Mouse (Mus musculus): ENCODE data around the gene Sgcg. TPM values are rescaled to one million over a fixed set of nuclear protein-coding genes. Genes with fewer than 3 reads are reported as not detected.
A peak's percentile ranks its signal among the peaks of the same experiment; 100 is the strongest.

Gene Sgcg
- polyA plus RNA-seq, 1 experiment from 2014 or later: 0.76 TPM

DNA sequence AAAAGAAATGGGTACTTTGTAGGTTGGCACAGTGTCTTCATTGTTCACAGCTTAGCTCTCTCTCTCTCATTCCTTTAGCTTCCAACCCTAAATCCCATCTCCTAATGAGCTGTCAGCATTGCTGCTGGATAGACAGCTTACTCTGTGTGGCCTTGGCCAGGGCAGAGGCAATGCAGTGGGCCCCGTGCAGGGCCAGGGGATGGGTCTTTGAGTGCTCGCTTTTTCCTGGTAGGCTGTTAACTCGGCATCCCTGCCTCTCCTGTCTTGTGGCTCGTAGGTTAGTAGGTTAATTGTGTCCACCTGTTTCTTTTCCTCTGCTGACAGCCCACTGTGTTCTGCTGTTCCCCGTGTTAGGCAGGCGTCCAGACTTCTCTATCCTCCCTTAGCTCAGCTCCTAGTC lies 35.8 kb downstream of the Sgcg start:
- Histone ChIP-seq H3K27me3 (ENCODE audit: control insufficient read depth, insufficient read depth, low read length) (no peaks in the 10 kb centered on the region), H3K4me3 (ENCODE audit: low read length) (no peak overlapping the region), H3K9me3 (ENCODE audit: control insufficient read depth, low read length) (no peaks in the 10 kb centered on the region), H3K9ac (ENCODE audit: low read depth, low read length) (no peak overlapping the region), H3K27ac (ENCODE audit: low read depth, low read length) (no peak overlapping the region), H3K4me1 (ENCODE audit: control insufficient read depth, insufficient read depth, low read length) (no peaks in the 10 kb centered on the region), H3K36me3 (ENCODE audit: control insufficient read depth, insufficient read depth, low read length) (no peaks in the 10 kb centered on the region), H3K4me2 (replicated peaks; ENCODE audit: low read depth, low read length) (no peak overlapping the region)
- ATAC-seq (ENCODE audit: low FRiP score, low TSS enrichment): no peak; the same call in 1 of the 2 replicates
- WGBS: 21% methylated on average over 6 of the region's 6 CpGs

DNA sequence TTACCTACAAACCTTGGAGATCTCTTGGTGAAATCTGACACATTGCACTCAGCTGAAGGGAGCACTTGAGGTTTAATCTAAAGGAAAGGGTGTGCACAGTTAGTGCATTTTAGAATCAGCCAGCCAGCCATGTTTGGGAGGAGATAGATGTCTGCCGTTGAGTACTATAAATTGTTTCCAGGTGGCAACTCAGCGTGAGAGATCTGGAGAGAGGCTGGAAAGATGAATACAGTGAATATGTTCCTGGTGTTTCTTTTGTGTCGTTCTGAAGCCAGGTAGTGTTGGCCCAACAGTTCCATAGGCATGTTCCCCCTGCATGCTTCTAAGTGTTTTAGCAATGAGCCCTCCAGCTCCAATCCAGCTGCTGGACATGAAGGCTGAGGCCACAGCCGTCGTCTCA lies 37.1 kb downstream of the Sgcg start:
- H3K27me3 ChIP-seq (ENCODE audit: control insufficient read depth, insufficient read depth, low read length): no peaks in the 10 kb centered on the region
- H3K27ac ChIP-seq (ENCODE audit: low read depth, low read length): no peak overlapping the region
- no peak overlapping the region for H3K9ac ChIP-seq (ENCODE audit: low read depth, low read length)
- ATAC-seq (ENCODE audit: low FRiP score, low TSS enrichment): no peak
- no peaks in the 10 kb centered on the region for H3K36me3 ChIP-seq (ENCODE audit: control insufficient read depth, insufficient read depth, low read length)
- 79% methylated on average over 5 of the region's 5 CpGs for WGBS
- no peak overlapping the region for H3K4me3 ChIP-seq (ENCODE audit: low read length)
- H3K4me2 ChIP-seq (replicated peaks; ENCODE audit: low read depth, low read length): no peak overlapping the region
- H3K4me1 ChIP-seq (ENCODE audit: control insufficient read depth, insufficient read depth, low read length): no peaks in the 10 kb centered on the region
- no peaks in the 10 kb centered on the region for H3K9me3 ChIP-seq (ENCODE audit: control insufficient read depth, low read length)

DNA sequence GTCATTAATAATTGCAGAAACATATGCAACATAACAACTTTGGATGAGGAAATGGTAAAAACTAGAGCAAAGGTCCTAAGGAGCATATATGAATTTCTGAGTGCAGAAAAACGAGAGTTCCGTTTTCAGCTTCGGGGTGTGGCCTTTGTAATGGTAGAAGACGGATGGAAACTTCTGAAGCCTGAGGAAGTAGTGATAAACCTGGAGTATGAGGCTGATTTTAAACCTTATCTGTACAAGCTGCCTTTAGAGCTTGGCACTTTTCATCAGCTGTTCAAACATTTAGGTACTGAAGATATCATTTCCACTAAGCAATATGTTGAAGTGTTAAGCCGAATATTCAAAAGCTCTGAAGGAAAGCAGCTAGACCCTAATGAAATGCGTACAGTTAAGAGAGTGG lies 46.5 kb downstream of the Sgcg start:
- 89% methylated on average over 6 of the region's 6 CpGs for WGBS
- H3K4me3 ChIP-seq (ENCODE audit: low read length): no peak overlapping the region
- H3K4me1 ChIP-seq (ENCODE audit: control insufficient read depth, insufficient read depth, low read length): no peaks in the 10 kb centered on the region
- H3K36me3 ChIP-seq (ENCODE audit: control insufficient read depth, insufficient read depth, low read length): peaks cover 2% of the 10 kb centered on the region; the same call in 1 of the 2 replicates
- no peak overlapping the region for H3K9ac ChIP-seq (ENCODE audit: low read depth, low read length)
- H3K9me3 ChIP-seq (ENCODE audit: control insufficient read depth, low read length): no peaks in the 10 kb centered on the region
- no peaks in the 10 kb centered on the region for H3K27me3 ChIP-seq (ENCODE audit: control insufficient read depth, insufficient read depth, low read length)
- H3K4me2 ChIP-seq (replicated peaks; ENCODE audit: low read depth, low read length): no peak overlapping the region
- H3K27ac ChIP-seq (ENCODE audit: low read depth, low read length): no peak overlapping the region
- ATAC-seq (ENCODE audit: low FRiP score, low TSS enrichment): no peak

DNA sequence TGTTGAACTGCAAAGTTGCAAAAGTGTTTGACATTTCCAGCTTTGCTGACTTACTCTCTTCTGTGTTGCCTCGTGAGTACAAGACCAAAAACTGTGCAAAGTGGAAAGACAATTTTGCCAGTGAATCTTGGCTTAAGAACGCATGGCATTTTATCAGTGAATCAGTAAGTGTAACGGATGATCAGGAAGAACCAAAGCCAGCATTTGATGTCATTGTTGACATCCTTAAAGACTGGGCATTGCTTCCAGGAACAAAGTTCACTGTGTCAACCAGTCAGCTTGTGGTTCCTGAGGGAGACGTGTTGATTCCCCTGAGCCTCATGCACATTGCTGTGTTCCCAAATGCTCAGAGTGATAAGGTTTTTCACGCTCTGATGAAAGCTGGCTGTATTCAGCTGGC lies 48.2 kb downstream of the Sgcg start:
- peaks cover 5% of the 10 kb centered on the region; the same call in 1 of the 2 replicates for H3K36me3 ChIP-seq (ENCODE audit: control insufficient read depth, insufficient read depth, low read length)
- H3K4me2 ChIP-seq (replicated peaks; ENCODE audit: low read depth, low read length): no peak overlapping the region
- H3K4me1 ChIP-seq (ENCODE audit: control insufficient read depth, insufficient read depth, low read length): no peaks in the 10 kb centered on the region
- ATAC-seq (ENCODE audit: low FRiP score, low TSS enrichment): no peak
- WGBS: 93% methylated on average over 5 of the region's 5 CpGs
- no peak overlapping the region for H3K9ac ChIP-seq (ENCODE audit: low read depth, low read length)
- no peak overlapping the region for H3K4me3 ChIP-seq (ENCODE audit: low read length)
- H3K9me3 ChIP-seq (ENCODE audit: control insufficient read depth, low read length): no peaks in the 10 kb centered on the region
- no peak overlapping the region for H3K27ac ChIP-seq (ENCODE audit: low read depth, low read length)
- no peaks in the 10 kb centered on the region for H3K27me3 ChIP-seq (ENCODE audit: control insufficient read depth, insufficient read depth, low read length)

DNA sequence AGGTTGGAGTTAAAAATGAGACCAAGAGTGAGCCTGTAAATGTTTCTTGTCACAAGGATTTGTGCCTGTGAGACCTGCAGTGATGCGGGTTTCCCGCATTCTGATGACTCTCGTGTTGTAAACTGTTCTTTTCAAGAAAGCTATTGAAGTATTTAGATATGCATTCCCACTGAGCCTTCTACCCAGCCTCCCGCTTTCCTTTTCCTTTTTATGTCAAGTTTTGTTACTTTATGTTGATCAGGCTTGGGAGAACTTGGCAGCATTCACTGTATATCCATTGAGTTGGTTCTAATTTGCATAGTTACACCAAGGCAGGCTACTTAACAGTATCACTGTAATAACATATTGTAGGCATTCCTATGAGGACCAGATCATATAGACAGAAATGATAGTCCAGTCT lies 63.9 kb downstream of the Sgcg start:
- ATAC-seq (ENCODE audit: low FRiP score, low TSS enrichment): no peak
- Histone ChIP-seq H3K27ac (ENCODE audit: low read depth, low read length) (no peak overlapping the region), H3K4me1 (ENCODE audit: control insufficient read depth, insufficient read depth, low read length) (no peaks in the 10 kb centered on the region), H3K27me3 (ENCODE audit: control insufficient read depth, insufficient read depth, low read length) (no peaks in the 10 kb centered on the region), H3K4me2 (replicated peaks; ENCODE audit: low read depth, low read length) (no peak overlapping the region), H3K9me3 (ENCODE audit: control insufficient read depth, low read length) (no peaks in the 10 kb centered on the region), H3K4me3 (ENCODE audit: low read length) (no peak overlapping the region), H3K36me3 (ENCODE audit: control insufficient read depth, insufficient read depth, low read length) (peaks cover 12% of the 10 kb centered on the region; the same call in 1 of the 2 replicates), H3K9ac (ENCODE audit: low read depth, low read length) (no peak overlapping the region)
- 82% methylated on average over 4 of the region's 4 CpGs for WGBS

DNA sequence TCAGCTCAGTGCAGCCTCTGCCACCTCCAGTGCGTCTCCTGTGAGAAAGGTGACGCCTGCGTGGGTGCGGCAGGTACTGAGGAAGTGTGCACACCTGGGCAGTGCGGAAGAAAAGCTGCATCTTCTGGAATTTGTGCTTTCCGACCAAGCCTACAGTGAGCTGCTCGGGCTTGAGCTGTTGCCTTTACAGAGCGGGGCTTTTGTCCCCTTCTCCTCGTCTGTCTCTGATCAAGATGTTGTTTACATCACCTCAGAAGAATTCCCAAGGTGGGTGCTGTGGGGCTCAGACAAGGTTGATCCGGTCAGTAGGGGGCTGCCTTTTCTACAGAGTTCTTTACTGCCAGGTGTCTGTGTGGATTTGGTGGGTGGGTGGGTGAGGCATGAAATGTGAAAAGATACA lies 66.0 kb downstream of the Sgcg start:
- WGBS: 88% methylated on average over 10 of the region's 10 CpGs
- no peaks in the 10 kb centered on the region for H3K4me1 ChIP-seq (ENCODE audit: control insufficient read depth, insufficient read depth, low read length)
- H3K4me2 ChIP-seq (replicated peaks; ENCODE audit: low read depth, low read length): no peak overlapping the region
- H3K27me3 ChIP-seq (ENCODE audit: control insufficient read depth, insufficient read depth, low read length): no peaks in the 10 kb centered on the region
- H3K36me3 ChIP-seq (ENCODE audit: control insufficient read depth, insufficient read depth, low read length): peaks cover 12% of the 10 kb centered on the region; the same call in 1 of the 2 replicates
- H3K9me3 ChIP-seq (ENCODE audit: control insufficient read depth, low read length): no peaks in the 10 kb centered on the region
- H3K9ac ChIP-seq (ENCODE audit: low read depth, low read length): no peak overlapping the region
- no peak for ATAC-seq (ENCODE audit: low FRiP score, low TSS enrichment)
- no peak overlapping the region for H3K27ac ChIP-seq (ENCODE audit: low read depth, low read length)
- no peak overlapping the region for H3K4me3 ChIP-seq (ENCODE audit: low read length)

DNA sequence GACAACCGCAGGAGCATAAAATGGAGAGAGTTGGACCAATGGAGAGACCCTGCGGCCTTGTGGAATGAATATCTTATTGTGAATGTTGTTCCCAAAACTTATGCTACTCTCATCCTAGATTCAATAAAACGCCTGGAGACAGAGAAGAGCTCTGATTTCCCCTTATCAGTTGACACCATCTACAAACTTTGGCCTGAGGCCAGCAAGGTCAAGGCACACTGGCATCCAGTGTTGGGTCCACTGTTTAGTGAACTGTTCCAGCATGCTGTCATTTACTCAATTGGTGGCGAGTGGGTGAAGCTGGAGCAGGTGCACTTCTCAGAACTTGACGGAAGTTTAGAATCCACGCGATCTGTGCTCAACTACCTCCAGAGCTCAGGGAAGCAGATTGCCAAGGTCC lies 66.4 kb downstream of the Sgcg start:
- ATAC-seq (ENCODE audit: low FRiP score, low TSS enrichment): no peak
- H3K27me3 ChIP-seq (ENCODE audit: control insufficient read depth, insufficient read depth, low read length): no peaks in the 10 kb centered on the region
- no peak overlapping the region for H3K27ac ChIP-seq (ENCODE audit: low read depth, low read length)
- H3K4me1 ChIP-seq (ENCODE audit: control insufficient read depth, insufficient read depth, low read length): no peaks in the 10 kb centered on the region
- H3K9me3 ChIP-seq (ENCODE audit: control insufficient read depth, low read length): no peaks in the 10 kb centered on the region
- H3K36me3 ChIP-seq (ENCODE audit: control insufficient read depth, insufficient read depth, low read length): peaks cover 12% of the 10 kb centered on the region; the same call in 1 of the 2 replicates
- no peak overlapping the region for H3K4me3 ChIP-seq (ENCODE audit: low read length)
- no peak overlapping the region for H3K9ac ChIP-seq (ENCODE audit: low read depth, low read length)
- H3K4me2 ChIP-seq (replicated peaks; ENCODE audit: low read depth, low read length): no peak overlapping the region
- WGBS: 86% methylated on average over 7 of the region's 7 CpGs

DNA sequence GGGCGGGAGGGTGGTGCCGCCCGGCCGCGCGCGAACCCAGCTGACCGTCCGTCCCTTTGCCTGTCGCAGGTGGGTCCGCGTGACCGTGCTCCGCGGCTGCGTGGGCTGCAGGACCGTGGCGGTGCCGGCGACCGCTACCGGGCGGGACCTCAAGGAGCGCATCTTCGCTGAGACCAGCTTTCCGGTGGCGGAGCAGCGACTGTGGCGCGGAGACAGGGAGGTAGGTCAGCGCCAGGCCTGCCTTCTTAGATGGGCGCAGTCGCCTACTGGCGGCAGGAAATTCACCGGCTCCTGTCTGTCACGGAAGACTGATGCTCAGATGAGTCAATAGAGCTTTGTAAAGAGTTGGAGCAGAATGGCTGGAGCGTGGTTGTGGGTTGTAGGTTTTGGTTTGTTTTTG lies 85.1 kb downstream of the Sgcg start:
- no peaks in the 10 kb centered on the region for H3K9me3 ChIP-seq (ENCODE audit: control insufficient read depth, low read length)
- under 1% methylated on average over 37 of the region's 37 CpGs for WGBS
- H3K9ac ChIP-seq (ENCODE audit: low read depth, low read length): peak overlapping the region; percentile 70

DNA sequence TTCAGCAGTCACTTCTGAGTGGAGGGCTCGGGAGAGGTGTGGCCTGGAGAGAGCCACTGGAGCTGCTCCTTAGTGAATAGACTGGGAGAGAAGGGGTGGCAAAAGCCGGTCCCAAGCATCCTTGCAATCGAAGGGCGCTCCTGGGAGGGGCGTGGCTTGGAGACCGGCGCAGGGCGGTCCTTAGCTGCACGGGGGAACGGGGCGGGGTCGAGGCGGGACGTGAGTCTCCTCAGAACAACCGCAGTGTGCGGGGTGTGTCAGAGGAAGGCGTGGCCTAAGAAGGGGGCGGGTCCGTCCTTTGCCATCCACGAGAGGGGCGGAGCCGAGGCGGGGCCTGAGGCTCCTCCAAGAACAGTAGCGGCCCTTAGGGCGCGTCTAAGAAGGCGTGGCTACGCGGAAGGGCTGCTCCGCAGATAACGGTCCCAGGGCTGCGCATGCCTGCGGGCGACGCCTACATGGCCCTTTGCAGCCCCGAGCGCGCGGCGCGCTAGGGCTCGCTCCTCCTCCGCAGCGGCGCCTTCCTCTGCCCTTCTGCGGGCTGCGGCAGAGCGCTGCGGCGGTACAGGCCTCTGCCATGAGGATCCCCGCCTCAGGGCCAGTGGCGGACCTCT lies 85.6 kb downstream of the Sgcg start:
- peak overlapping the region; percentile 91 for H3K4me2 ChIP-seq (replicated peaks; ENCODE audit: low read depth, low read length)
- no peaks in the 10 kb centered on the region for H3K27me3 ChIP-seq (ENCODE audit: control insufficient read depth, insufficient read depth, low read length)
- ATAC-seq (ENCODE audit: low FRiP score, low TSS enrichment): peak; percentile 98
- peak overlapping the region; percentile 70 for H3K9ac ChIP-seq (ENCODE audit: low read depth, low read length)
- peak overlapping the region; percentile 73 for H3K27ac ChIP-seq (ENCODE audit: low read depth, low read length)
- WGBS: under 1% methylated on average over 46 of the region's 52 CpGs
- no peaks in the 10 kb centered on the region for H3K9me3 ChIP-seq (ENCODE audit: control insufficient read depth, low read length)
- H3K4me1 ChIP-seq (ENCODE audit: control insufficient read depth, insufficient read depth, low read length): no peaks in the 10 kb centered on the region
- H3K4me3 ChIP-seq (ENCODE audit: low read length): peak overlapping the region; percentile 81
- H3K36me3 ChIP-seq (ENCODE audit: control insufficient read depth, insufficient read depth, low read length): no peaks in the 10 kb centered on the region

More for the DNA sequence above, 85.1 kb downstream of the Sgcg start:
- peak overlapping the region; percentile 73 for H3K27ac ChIP-seq (ENCODE audit: low read depth, low read length)
- H3K4me3 ChIP-seq (ENCODE audit: low read length): peak overlapping the region; percentile 81
- H3K36me3 ChIP-seq (ENCODE audit: control insufficient read depth, insufficient read depth, low read length): no peaks in the 10 kb centered on the region
- H3K27me3 ChIP-seq (ENCODE audit: control insufficient read depth, insufficient read depth, low read length): no peaks in the 10 kb centered on the region
- peak overlapping the region; percentile 91 for H3K4me2 ChIP-seq (replicated peaks; ENCODE audit: low read depth, low read length)
- ATAC-seq (ENCODE audit: low FRiP score, low TSS enrichment): peak; percentile 41
- no peaks in the 10 kb centered on the region for H3K4me1 ChIP-seq (ENCODE audit: control insufficient read depth, insufficient read depth, low read length)
